Mouse (Mus musculus): Measurements from ENCODE around the gene 4833423E24Rik. TPM values are rescaled to one million over a fixed set of nuclear protein-coding genes. Genes with fewer than 3 reads are reported as not detected.

The 4833423E24Rik gene
- not detected in 2 replicates for polyA plus RNA-seq (2012; rRNA removed; ENCODE audit: low replicate concordance)

DNA sequence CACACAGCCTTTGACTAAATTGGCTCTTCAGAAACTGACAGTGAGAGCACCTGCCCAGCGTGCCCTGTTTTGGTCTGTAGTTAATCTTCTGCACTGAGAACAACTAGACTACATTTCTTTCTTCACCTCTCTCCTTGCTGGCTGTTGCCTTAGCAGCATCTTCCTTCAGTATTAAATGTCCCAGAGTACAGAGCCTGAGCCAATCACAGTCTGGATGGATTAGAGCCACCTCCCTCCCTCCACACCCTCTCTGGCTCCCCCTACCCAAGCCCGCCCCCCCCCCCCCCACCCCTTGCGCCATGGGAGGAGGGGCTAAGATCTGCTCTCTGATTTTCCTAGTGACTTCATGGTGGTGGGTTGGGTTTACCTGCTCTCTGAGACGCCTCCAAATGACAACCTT, at the start of gene 4833423E24Rik:
TSS of gene 4833423E24Rik (minus strand) at position 146 of the 400 bp plus-strand sequence.

DNA sequence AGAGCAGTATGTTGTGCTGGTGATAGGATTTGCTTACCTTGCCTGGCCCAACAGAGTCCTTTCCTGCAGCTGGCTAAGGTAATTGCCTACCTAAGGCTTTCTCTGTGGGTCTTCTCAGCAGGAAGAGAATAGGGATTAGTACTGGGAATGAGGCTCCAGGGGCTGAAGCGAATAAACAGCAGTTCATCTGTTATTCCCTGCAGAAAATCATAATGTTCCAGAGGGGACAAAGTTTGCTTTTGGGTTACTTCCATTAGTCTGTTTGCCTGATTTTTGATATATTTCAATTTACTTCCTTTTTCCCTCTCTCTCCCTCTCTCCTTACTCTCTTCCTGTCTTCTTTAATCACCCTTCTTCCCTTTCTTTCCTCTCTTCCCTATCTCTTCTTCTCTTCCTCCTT, 75.3 kb downstream of the 4833423E24Rik start, which contains the start of gene Olfr995:
TSS of gene Olfr995 (minus strand) at position 101 of the 400 bp plus-strand sequence.

GRCm38 (mm10) chr2:85436351-85436750, 82.5 kb downstream of the 4833423E24Rik start, which contains the start of gene Olfr994:
Gene Olfr994, minus strand, starts transcription at chr2:85436451.

Other genes starting within 250 kb of the 4833423E24Rik start
- not detected in 2 replicates for gene Olfr987, start 179.7 kb downstream of the 4833423E24Rik start, polyA plus RNA-seq (2012; rRNA removed; ENCODE audit: low replicate concordance)
- gene Olfr988, start 155.8 kb downstream of the 4833423E24Rik start, polyA plus RNA-seq (2012; rRNA removed; ENCODE audit: low replicate concordance): not detected in 2 replicates
- not detected in 2 replicates for gene Olfr992, start 109.6 kb downstream of the 4833423E24Rik start, polyA plus RNA-seq (2012; rRNA removed; ENCODE audit: low replicate concordance)
- not detected in 2 replicates for gene Olfr993, start 104.1 kb downstream of the 4833423E24Rik start, polyA plus RNA-seq (2012; rRNA removed; ENCODE audit: low replicate concordance)
- gene Olfr994, start 82.6 kb downstream of the 4833423E24Rik start, polyA plus RNA-seq (2012; rRNA removed; ENCODE audit: low replicate concordance): not detected in 2 replicates
- gene Olfr995, start 75.4 kb downstream of the 4833423E24Rik start, polyA plus RNA-seq (2012; rRNA removed; ENCODE audit: low replicate concordance): not detected in 2 replicates
- not detected in 2 replicates for gene Olfr996, start 60.2 kb upstream of the 4833423E24Rik start, polyA plus RNA-seq (2012; rRNA removed; ENCODE audit: low replicate concordance)
- not detected in 2 replicates for gene Olfr998, start 69.9 kb upstream of the 4833423E24Rik start, polyA plus RNA-seq (2012; rRNA removed; ENCODE audit: low replicate concordance)
- gene Olfr1000, start 92.9 kb upstream of the 4833423E24Rik start, polyA plus RNA-seq (2012; rRNA removed; ENCODE audit: low replicate concordance): not detected in 2 replicates
- not detected in 2 replicates for gene Olfr1002, start 131.7 kb upstream of the 4833423E24Rik start, polyA plus RNA-seq (2012; rRNA removed; ENCODE audit: low replicate concordance)
- gene Olfr154, start 145.4 kb upstream of the 4833423E24Rik start, polyA plus RNA-seq (2012; rRNA removed; ENCODE audit: low replicate concordance): not detected in 2 replicates
- gene Olfr1006, start 159.7 kb upstream of the 4833423E24Rik start, polyA plus RNA-seq (2012; rRNA removed; ENCODE audit: low replicate concordance): not detected in 2 replicates
- not detected in 2 replicates for gene Olfr1008, start 170.4 kb upstream of the 4833423E24Rik start, polyA plus RNA-seq (2012; rRNA removed; ENCODE audit: low replicate concordance)
- not detected in 2 replicates for gene Olfr1009, start 196.4 kb upstream of the 4833423E24Rik start, polyA plus RNA-seq (2012; rRNA removed; ENCODE audit: low replicate concordance)
- not detected in 2 replicates for gene Olfr1012, start 243.7 kb upstream of the 4833423E24Rik start, polyA plus RNA-seq (2012; rRNA removed; ENCODE audit: low replicate concordance)
- not detected in 2 replicates for gene Olfr1013, start 248.1 kb upstream of the 4833423E24Rik start, polyA plus RNA-seq (2012; rRNA removed; ENCODE audit: low replicate concordance)

Data from duodenum, adult 2 months (tissue).